Mouse (Mus musculus) midbrain, embryonic 12.5 days (tissue): ENCODE measurements around the gene Tmem63b. TPM values are rescaled to one million over a fixed set of nuclear protein-coding genes. Genes with fewer than 3 reads are reported as not detected.

Experiments
- ATAC-seq: fragments of 200-750 bp; cut with Nextera tagmentation; 2 replicates; pipeline ENCODE4 v1.8.0; 2017; ENCODE audit warnings: low read depth, moderate TSS enrichment, moderate library complexity; ENCODE audit not compliant: low FRiP score
- H3K27ac ChIP-seq: fragments of 300-500 bp; sonication (generic); replicated peaks from 2 replicates; pipeline ENCODE4 v1.5.1; 2016; ENCODE audit warnings: mild to moderate bottlenecking
- H3K27me3 ChIP-seq: fragments of 300-500 bp; sonication (generic); 2 replicates; pipeline ENCODE4 v1.6.1; 2016; ENCODE audit warnings: mild to moderate bottlenecking
- H3K36me3 ChIP-seq: fragments of 300-500 bp; sonication (generic); 2 replicates; pipeline ENCODE4 v1.6.1; 2016
- H3K4me1 ChIP-seq: fragments of 300-500 bp; sonication (generic); 2 replicates; pipeline ENCODE4 v1.6.1; 2016
- H3K4me2 ChIP-seq: fragments of 300-500 bp; sonication (generic); replicated peaks from 2 replicates; pipeline ENCODE4 v1.6.1; 2016; ENCODE audit warnings: mild to moderate bottlenecking, moderate library complexity
- H3K4me3 ChIP-seq: fragments of 300-500 bp; sonication (generic); 2 replicates; pipeline ENCODE4 v1.5.1; 2016; ENCODE audit warnings: mild to moderate bottlenecking
- H3K9ac ChIP-seq: fragments of 300-500 bp; sonication (generic); replicated peaks from 2 replicates; pipeline ENCODE4 v1.6.1; 2016; ENCODE audit warnings: mild to moderate bottlenecking, moderate library complexity
- H3K9me3 ChIP-seq: fragments of 300-500 bp; sonication (generic); 2 replicates; pipeline ENCODE4 v1.6.1; 2016; ENCODE audit warnings: mild to moderate bottlenecking
- WGBS: fragments of 180-500 bp; shearing (Covaris S2); methylation state at CpG from one replicate; pipeline ENCODE4 v1.1.7; 2016; 5-methylcytosine and 5-hydroxymethylcytosine counted together
- polyA plus RNA-seq: library from polyadenylated mRNA; unstranded; fragments of >200 nt; fragmentation: Nextera tagmentation; extraction: Ambion mirVana; gene quantifications from 2 replicates; pipeline ENCODE4 v1.2.1, GENCODE M21; 2016

The Tmem63b gene
- polyA plus RNA-seq, 1 experiment from 2014 or later = 97.9 TPM

GRCm38 (mm10) chr17:45685171-45686092 lies 1.3 kb downstream of the Tmem63b start:
- no peaks in the 10 kb centered on the region for H3K36me3 ChIP-seq
- peak overlapping the region; percentile 93 for H3K9ac ChIP-seq
- WGBS = under 1% methylated on average over 56 of the region's 58 CpGs
- H3K9me3 ChIP-seq = no peaks in the 10 kb centered on the region
- H3K4me3 ChIP-seq = peak overlapping the region; percentile 78
- peaks cover 37% of the 10 kb centered on the region for H3K4me1 ChIP-seq
- peak overlapping the region; percentile 91 for H3K27ac ChIP-seq
- H3K4me2 ChIP-seq = peak overlapping the region; percentile 89
- peak; percentile 55 for ATAC-seq
- no peaks in the 10 kb centered on the region for H3K27me3 ChIP-seq

- WGBS = 29% methylated on average over 14 of the region's 14 CpGs
- peak overlapping the region; percentile 93 for H3K9ac ChIP-seq
- no peaks in the 10 kb centered on the region for H3K27me3 ChIP-seq
- peaks cover 39% of the 10 kb centered on the region for H3K4me1 ChIP-seq
- no peak for ATAC-seq
- H3K9me3 ChIP-seq = no peaks in the 10 kb centered on the region
- H3K36me3 ChIP-seq = no peaks in the 10 kb centered on the region
- peak overlapping the region; percentile 91 for H3K27ac ChIP-seq
- H3K4me2 ChIP-seq = peak overlapping the region; percentile 89
- H3K4me3 ChIP-seq = peak overlapping the region; percentile 78
Measured at GRCm38 (mm10) chr17:45684667-45685131, 2.0 kb downstream of the Tmem63b start.

- H3K27ac ChIP-seq = no peak overlapping the region
- no peak overlapping the region for H3K9ac ChIP-seq
- no peak overlapping the region for H3K4me3 ChIP-seq
- H3K9me3 ChIP-seq = no peaks in the 10 kb centered on the region
- no peak overlapping the region for H3K4me2 ChIP-seq
- peaks cover 14% of the 10 kb centered on the region; the same call in 1 of the 2 replicates for H3K36me3 ChIP-seq
- H3K4me1 ChIP-seq = peaks cover 37% of the 10 kb centered on the region
- H3K27me3 ChIP-seq = no peaks in the 10 kb centered on the region
- ATAC-seq = no peak
- WGBS = 95% methylated on average over 4 of the region's 4 CpGs
Measured at GRCm38 (mm10) chr17:45682843-45683242, 3.9 kb downstream of the Tmem63b start.

- no peak overlapping the region for H3K9ac ChIP-seq
- H3K4me3 ChIP-seq = no peak overlapping the region
- WGBS = 85% methylated on average over 1 of the region's 1 CpGs
- peaks cover 25% of the 10 kb centered on the region for H3K36me3 ChIP-seq
- H3K4me1 ChIP-seq = peaks cover 25% of the 10 kb centered on the region
- no peaks in the 10 kb centered on the region for H3K9me3 ChIP-seq
- H3K4me2 ChIP-seq = no peak overlapping the region
- no peaks in the 10 kb centered on the region for H3K27me3 ChIP-seq
- ATAC-seq = no peak
- H3K27ac ChIP-seq = no peak overlapping the region
Measured at GRCm38 (mm10) chr17:45681588-45681987, 5.1 kb downstream of the Tmem63b start.

GRCm38 (mm10) chr17:45680391-45680980 lies 6.2 kb downstream of the Tmem63b start:
- Histone ChIP-seq H3K27ac (peak overlapping the region; percentile 82), H3K27me3 (no peaks in the 10 kb centered on the region), H3K4me2 (peak overlapping the region; percentile 44), H3K36me3 (peaks cover 35% of the 10 kb centered on the region), H3K9me3 (no peaks in the 10 kb centered on the region), H3K4me3 (0 out of 2 replicates have a peak overlapping the region, but pooled peaks have one; percentile 12), H3K4me1 (peaks cover 24% of the 10 kb centered on the region), H3K9ac (peak overlapping the region; percentile 39; the same call in 1 of the 2 replicates)
- WGBS = 58% methylated on average over 8 of the region's 8 CpGs
- peak; percentile 65 for ATAC-seq

GRCm38 (mm10) chr17:45678106-45678505 lies 8.6 kb downstream of the Tmem63b start:
- Histone ChIP-seq H3K27me3 (no peaks in the 10 kb centered on the region), H3K4me2 (no peak overlapping the region), H3K36me3 (peaks cover 55% of the 10 kb centered on the region), H3K4me3 (no peak overlapping the region), H3K4me1 (peaks cover 9% of the 10 kb centered on the region), H3K9me3 (no peaks in the 10 kb centered on the region), H3K27ac (no peak overlapping the region), H3K9ac (no peak overlapping the region)
- ATAC-seq = no peak
- 49% methylated on average over 7 of the region's 7 CpGs for WGBS

GRCm38 (mm10) chr17:45672598-45672997 lies 14.1 kb downstream of the Tmem63b start:
- peaks cover 93% of the 10 kb centered on the region for H3K36me3 ChIP-seq
- no peak overlapping the region for H3K27ac ChIP-seq
- H3K27me3 ChIP-seq = no peaks in the 10 kb centered on the region
- no peak overlapping the region for H3K9ac ChIP-seq
- no peak for ATAC-seq
- no peak overlapping the region for H3K4me2 ChIP-seq
- H3K9me3 ChIP-seq = no peaks in the 10 kb centered on the region
- WGBS = 94% methylated on average over 2 of the region's 2 CpGs
- no peaks in the 10 kb centered on the region for H3K4me1 ChIP-seq
- H3K4me3 ChIP-seq = no peak overlapping the region

- Histone ChIP-seq H3K4me2 (no peak overlapping the region), H3K4me3 (no peak overlapping the region), H3K27me3 (no peaks in the 10 kb centered on the region), H3K9me3 (no peaks in the 10 kb centered on the region), H3K27ac (no peak overlapping the region), H3K36me3 (peaks cover 95% of the 10 kb centered on the region), H3K9ac (no peak overlapping the region), H3K4me1 (no peaks in the 10 kb centered on the region)
- ATAC-seq = no peak
- WGBS = 91% methylated on average over 1 of the region's 1 CpGs
Measured at GRCm38 (mm10) chr17:45671821-45672220, 14.9 kb downstream of the Tmem63b start.

GRCm38 (mm10) chr17:45667986-45668385 lies 18.7 kb downstream of the Tmem63b start:
- no peaks in the 10 kb centered on the region for H3K27me3 ChIP-seq
- 91% methylated on average over 10 of the region's 10 CpGs for WGBS
- H3K4me3 ChIP-seq = no peak overlapping the region

GRCm38 (mm10) chr17:45667481-45667880 lies 19.2 kb downstream of the Tmem63b start:
- H3K4me2 ChIP-seq = no peak overlapping the region
- no peak overlapping the region for H3K27ac ChIP-seq
- ATAC-seq = no peak
- no peaks in the 10 kb centered on the region for H3K27me3 ChIP-seq
- 91% methylated on average over 10 of the region's 10 CpGs for WGBS
- no peak overlapping the region for H3K9ac ChIP-seq
- H3K4me1 ChIP-seq = 0 out of 2 replicates have a peak, but pooled peaks cover 4% of the 10 kb centered on the region
- no peak overlapping the region for H3K4me3 ChIP-seq
- peaks cover 88% of the 10 kb centered on the region for H3K36me3 ChIP-seq
- no peaks in the 10 kb centered on the region for H3K9me3 ChIP-seq

More at GRCm38 (mm10) chr17:45667986-45668385, 18.7 kb downstream of the Tmem63b start:
- Histone ChIP-seq H3K4me2 (no peak overlapping the region), H3K9ac (no peak overlapping the region), H3K4me1 (0 out of 2 replicates have a peak, but pooled peaks cover 4% of the 10 kb centered on the region), H3K9me3 (no peaks in the 10 kb centered on the region), H3K27ac (no peak overlapping the region), H3K36me3 (peaks cover 89% of the 10 kb centered on the region)
- ATAC-seq = no peak

- Histone ChIP-seq H3K27ac (no peak overlapping the region), H3K36me3 (peaks cover 89% of the 10 kb centered on the region), H3K4me3 (no peak overlapping the region), H3K9me3 (no peaks in the 10 kb centered on the region), H3K9ac (no peak overlapping the region), H3K4me1 (0 out of 2 replicates have a peak, but pooled peaks cover 4% of the 10 kb centered on the region), H3K4me2 (no peak overlapping the region), H3K27me3 (no peaks in the 10 kb centered on the region)
- no peak for ATAC-seq
- WGBS = 79% methylated on average over 11 of the region's 11 CpGs
Measured at GRCm38 (mm10) chr17:45666091-45666490, 20.6 kb downstream of the Tmem63b start.

- Histone ChIP-seq H3K36me3 (peaks cover 84% of the 10 kb centered on the region), H3K9me3 (no peaks in the 10 kb centered on the region), H3K4me2 (no peak overlapping the region), H3K9ac (no peak overlapping the region), H3K4me3 (no peak overlapping the region), H3K4me1 (0 out of 2 replicates have a peak, but pooled peaks cover 4% of the 10 kb centered on the region), H3K27ac (no peak overlapping the region), H3K27me3 (no peaks in the 10 kb centered on the region)
- ATAC-seq = no peak
- WGBS = 90% methylated on average over 13 of the region's 13 CpGs
Measured at GRCm38 (mm10) chr17:45664608-45665007, 22.1 kb downstream of the Tmem63b start.
